Mouse (Mus musculus) lung, postnatal 36 days (tissue): ENCODE measurements around the gene Agpat3.

Experiments
- DNase-seq: peaks from one replicate; pipeline ENCODE4 v3.0.0; 2022; ENCODE audit warnings: mixed read lengths

The Agpat3 gene

DNA sequence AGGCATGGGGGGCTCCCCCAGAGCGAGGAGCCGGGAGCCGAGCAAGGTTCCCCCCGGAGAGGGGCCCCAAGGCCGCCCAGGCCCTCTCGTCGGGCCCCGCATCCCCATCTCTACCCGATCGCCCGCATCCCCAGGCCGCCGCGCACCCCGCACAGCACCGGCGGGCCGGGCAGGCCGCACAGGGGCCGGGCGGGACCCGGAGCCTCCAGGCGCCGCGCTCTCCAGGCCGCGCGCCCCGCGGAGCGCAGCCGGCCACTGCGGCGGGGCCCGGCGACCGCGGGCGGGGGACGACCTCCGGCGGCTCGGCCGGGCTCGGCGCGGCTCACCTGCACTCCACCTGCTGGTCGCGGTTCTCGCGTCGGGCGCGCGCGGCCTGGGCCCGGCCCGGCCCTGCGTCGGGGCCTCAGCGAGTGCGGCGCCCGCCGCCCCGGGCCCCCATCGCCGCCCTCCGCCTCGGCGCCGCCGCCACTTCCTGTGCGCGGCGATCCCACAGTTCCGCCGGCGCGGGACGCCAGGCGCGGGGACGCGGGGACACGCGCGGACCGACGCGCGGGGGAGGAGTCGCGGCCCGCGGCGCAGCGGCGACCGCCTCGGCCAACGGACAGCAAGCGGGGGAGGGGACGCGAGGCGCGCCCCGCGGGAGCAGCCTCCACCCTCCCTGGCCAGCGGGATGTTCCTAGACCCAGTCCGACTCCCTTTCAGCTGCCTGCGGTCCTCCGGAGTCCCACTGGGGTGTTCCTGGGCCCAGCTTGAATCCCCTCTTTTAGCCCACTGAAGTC is at the start of gene Agpat3:
TSS of gene Agpat3 (minus strand) at position 603 of the 779 bp plus-strand sequence.
- peak; percentile 53 for DNase-seq

DNA sequence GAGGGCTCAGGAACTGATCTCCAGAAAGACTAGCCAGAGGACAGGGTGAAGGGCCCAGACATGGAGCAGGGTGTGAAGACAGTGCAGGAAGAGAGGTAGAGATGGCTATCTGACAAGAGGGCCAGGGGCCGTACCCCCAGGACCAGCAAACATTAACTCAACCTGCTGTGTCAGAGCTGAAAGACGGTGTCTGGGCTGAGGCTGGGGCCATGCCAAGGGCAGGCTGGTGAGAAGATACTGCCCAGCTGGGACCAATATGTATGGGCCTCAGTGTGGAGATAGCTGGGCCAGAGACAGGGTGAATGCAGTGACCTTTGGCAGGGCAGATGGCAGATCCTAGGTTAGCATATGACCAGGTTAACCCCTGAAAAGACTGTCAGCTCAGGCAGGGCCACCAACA is 48.8 kb upstream of the Agpat3 start:
- no peak for DNase-seq

DNA sequence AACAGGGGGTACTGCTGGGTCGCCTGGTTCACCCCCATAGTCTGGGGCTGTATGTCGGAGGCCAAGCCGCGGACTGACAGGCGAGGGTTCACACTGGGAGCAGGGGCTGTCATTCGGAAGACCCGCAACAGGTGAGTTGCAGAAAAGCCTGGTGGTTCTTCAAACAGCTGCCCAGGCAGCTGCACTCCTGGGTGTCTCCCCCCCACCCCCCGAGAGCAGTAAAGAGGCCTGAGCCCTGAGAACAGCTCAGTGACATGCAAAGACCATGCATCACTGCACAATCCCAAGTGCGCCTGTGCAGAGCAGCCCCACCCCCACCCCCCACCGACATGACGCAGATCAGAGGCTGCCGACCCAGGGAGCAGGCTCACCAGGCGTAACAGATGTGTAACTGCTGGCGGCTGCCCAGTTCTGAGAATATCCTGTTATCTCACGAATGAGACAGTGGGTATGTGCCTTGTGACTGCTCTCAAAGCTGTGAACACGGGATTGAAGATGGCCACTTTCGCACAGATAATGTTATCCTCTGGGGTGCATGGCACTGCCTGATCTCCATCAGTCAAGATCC is 46.9 kb upstream of the Agpat3 start:
- DNase-seq, result peak; percentile 25

DNA sequence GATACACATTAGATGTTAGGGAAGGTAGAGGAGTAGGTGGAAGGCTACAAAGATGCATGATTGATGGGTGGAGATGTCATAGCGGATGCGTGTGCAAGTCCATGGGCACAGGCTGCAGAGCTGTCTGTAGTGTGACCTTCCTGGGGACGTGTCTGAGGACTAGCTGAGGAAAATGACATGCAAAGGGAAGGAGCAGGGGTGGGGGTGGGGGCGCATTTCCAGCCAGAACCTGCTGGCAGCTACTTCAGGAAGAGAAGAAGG is 44.3 kb upstream of the Agpat3 start:
- DNase-seq, result no peak

DNA sequence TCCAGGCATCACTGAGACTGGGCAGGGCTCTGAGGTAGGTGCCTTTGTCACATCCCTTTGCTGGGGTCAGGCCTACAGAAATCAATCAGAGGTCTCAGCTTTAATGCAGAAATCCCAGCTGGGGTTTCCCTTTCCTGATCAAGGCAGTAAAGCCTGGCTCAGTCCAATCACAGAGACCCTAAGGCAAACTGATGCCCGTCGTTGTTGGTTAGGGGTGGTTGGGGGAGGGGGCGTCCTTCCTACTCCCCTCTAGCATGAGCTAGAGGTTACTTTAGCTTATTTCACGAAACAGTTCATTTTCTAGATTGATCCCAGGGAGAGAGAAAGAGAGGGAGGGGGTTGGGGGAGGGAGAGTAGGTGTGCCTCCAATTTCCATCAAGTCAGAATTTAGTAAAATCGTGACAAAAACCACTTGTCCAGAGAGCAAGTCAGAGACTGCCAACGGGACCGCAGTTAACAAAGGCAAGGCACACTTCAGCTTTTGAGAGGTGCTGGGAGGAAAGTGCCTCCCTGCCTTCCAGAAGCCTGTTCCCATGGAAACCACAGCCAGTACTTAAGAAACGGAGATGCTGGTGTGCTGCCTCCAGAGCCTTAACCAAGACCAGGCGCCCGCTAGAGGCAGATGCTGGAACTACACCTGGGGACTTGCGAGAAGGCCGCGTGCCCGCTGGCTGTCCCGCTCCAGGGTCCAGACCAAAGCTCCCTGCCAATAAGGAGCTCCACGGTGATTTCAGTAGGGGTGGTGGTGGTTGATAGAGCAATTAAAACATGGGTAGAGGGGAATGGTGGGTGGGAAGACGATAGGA is 43.7 kb upstream of the Agpat3 start:
- peak; percentile 98 for DNase-seq

DNA sequence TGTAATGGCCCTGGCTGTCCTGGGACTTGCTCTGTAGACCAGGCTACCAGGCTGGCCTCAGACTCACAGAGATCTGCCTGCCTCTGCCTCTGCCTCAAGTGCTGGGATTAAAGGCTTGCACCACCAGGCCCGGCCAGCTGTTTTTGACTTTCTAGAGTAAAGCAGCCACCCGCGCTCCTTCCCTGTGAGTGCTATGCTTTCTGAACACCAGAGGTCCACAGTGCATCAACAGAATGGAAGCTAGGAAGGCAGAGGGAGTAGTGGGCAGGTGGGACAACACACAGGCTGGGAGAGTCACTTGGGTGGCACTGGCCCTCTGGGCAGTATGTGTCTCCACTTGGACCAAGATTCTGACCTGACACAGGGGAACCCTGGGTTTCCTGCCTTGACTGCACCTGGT is 43.1 kb upstream of the Agpat3 start:
- no peak for DNase-seq

DNA sequence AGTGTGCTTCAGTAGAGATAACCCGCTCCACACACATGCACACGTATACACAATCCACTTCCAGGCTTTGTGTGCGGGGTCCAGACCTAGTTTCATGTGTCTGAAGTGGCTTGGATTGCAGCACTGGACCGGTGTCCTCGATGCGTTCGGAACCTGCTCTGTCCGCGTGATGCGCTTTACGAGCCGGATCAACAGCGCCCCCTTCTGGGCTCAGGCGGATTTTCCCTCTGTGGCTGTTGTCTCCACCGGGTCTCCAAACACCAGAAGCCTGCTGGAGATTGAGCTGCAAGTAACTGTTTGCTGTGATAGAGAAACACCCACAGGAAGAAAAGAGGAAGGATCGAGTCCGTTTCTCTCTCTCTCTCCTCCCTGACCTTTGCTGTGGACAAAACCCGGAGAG is 39.8 kb upstream of the Agpat3 start:
- DNase-seq, result peak; percentile 86

DNA sequence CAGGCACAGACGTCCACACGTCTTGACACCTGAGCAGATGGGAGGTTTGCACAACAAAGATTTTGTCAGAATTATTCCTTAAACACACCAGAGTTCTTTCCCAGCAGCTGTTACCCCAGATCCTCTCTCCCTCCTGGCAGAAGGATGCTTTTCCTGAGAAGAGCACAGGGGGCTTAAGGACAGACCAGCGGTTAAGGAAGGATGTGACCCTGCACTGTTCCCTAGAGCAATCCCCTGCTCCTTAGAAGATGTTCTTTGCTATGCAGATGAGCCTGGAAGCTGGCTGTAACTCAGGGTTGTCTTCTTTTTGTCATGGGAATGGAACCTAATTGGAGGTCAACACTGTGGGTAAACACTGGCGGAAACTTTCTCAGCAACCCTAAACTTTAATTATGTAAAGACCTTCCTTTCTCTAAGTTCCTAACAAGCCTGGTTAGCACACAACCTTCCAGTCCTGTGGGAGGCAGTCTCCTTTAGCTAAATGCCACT is 38.7 kb upstream of the Agpat3 start:
- no peak for DNase-seq

DNA sequence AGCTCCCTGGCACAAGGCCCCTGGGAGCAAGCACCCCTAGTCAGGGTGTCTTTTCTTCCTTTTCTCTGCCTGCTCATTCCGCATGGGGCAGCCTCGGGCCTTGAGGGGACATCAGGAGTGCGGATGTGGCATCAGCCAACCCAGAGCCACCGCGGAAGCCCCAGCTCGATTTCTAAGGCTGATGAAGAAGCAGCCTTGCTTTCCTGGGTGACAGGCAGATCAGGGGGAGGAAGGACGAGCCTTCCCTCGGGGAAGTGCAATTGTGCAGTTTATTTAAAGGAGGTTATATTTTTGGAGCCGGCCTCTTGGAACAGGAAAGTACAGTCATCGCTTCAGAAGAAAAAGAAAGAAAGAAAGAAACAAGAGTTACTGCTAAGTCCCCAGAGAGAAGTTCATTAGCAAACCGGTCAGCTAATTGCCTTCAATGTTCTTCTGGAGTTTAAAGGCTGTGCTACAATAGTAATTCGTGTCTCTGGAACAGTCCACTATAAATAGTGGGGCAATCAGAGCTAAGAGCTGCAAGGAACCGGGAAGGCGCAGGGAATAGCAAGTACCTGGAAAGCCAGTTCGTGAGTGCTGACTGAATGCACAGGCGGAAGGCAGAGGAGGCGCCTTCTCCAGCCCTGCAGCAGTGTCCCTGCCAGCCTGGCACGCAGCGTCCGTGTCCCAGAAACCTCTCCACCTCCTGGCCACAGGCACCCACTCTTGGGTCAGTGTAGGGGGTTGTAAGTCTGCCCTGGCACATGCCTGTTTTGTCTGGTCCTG is 36.1 kb upstream of the Agpat3 start:
- no peak for DNase-seq

DNA sequence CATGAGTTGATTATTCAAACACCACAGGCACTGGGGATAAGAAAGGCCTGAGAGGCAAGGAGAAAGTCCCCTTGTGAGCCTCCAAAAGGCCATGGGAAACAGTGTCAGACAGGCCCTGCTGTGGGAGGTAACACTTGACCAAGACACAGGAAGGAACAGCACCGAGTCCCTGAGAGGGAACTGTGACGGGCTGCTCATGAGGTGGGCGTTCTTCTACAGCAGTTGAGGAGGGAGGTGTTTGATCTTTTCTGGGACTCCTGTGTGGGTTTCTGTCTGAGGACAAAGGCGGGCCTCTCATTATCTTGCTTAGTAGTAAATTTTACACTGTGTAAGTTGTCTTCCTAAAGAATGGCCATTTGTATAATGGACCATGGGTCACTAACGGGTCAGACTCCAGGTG is 33.2 kb upstream of the Agpat3 start:
- DNase-seq, result no peak

DNA sequence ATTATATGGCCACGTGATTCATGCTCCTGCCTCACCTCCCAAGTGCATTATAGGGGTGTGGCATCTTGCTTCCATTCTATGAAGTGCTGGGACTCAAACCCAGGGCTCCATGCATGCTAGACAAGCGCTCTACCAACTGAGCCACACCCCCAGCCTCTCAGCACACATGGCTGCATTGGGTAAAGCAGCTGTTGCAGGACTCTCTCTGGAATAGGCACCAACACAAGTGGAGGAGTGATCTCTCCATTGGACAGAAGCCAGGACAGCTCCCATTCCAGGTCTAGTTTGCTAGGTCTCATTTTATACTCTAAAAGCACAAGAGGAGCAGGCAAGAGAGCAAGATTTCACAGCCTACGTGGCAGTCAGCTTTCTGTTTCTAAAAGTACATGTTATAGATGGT is 31.3 kb upstream of the Agpat3 start:
- DNase-seq, result no peak

DNA sequence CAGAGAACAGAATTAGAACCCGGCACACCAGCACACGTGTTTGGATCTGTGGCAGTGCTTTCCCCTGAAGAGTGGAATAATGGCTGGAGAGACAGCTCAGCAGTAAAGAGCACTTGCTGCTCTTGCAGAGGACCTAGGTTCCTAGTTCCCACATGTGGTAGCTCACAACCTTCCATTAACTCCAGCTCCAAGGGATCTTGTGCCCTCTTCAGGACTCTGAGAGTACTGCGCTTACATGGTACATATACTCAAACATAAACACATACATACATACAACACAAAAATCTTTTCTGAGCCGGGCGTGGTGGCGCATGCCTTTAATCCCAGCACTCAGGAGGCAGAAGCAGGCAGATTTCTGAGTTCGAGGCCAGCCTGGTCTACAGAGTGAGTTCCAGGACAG is 26.2 kb upstream of the Agpat3 start:
- DNase-seq, result no peak

DNA sequence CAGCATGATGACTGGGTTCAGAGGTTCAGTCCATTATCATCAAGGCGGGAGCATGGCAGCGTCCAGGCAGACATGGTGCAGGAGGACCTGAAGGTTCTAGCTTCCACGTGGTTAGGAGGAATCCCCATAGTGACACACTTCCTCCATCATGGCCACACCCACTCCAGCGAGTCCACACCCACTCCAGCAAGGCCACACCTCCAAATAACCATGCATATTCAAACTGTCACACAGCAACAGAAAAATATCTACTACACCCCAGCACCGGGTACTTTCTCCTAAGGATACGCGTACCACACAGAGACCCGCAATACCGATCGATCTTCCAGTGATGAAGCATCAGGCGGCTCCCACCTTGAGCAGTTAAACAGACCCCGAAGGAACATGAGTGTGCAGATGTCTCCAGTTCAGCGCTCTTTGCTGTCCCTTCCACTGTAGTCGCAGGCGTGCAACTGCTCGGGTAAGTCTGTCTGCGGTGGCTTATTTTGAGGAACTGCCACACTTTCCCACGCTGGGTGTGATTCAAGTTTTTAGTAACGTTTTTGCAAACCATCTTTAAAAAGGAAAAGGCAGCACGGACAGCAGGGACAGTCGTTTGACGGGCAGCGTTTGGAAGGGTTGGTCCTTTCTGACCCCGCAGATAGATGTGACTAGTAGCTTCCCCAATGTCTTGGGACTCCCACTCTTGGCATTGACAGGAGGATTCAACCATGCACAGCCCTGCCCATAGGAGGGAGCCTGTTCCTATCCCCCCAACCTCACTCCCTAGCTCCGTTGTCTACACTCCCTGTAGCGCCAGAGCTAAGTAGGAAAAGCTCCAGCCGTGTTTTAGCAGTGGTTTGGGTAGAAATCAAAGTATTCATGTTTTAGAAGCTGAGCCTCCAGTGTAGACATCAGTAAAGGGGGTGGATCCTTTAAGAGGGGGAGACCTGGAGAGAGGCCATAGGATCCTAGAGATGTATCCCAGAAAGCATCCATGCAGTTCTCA is 20.7 kb upstream of the Agpat3 start:
- DNase-seq, result peak; percentile 34

DNA sequence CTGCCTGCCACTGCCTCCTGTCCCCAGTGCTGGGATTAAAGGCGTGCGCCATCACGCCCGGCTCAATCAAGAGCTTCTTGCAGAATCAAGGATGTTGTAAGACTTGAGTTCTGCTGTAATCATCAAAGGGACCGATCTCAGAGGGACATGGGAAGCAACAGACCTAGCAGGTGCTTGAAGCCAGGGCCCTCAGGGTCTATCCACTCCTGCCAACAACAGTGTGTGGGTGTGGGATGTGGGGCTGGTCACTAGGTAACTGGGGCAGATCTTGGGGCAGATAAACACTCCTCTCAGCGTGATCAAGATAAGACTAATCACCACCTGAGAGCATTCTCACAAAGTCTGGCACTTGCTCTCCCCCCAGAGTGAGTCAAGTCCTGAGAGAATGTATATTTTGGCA is 19.5 kb upstream of the Agpat3 start:
- DNase-seq, result peak; percentile 16

DNA sequence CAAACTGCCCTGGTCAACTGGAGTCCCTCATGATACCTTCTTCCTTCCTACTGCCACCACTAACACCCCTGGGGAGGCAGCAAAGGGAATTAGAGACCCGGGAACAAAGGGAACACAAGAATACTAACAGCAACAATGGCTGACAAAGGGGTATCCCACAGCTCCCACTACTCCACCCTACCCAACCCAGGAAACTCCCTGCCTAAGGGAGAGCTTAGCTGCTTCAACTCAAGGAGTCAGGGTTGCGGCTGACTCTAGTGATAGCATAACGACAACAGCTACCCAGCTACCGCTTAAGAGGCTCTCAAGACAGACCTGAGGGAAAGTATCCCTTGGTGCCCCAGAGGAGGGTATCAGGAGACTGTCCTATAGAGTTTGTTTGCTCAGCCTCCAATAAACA is 15.3 kb upstream of the Agpat3 start:
- DNase-seq, result no peak

DNA sequence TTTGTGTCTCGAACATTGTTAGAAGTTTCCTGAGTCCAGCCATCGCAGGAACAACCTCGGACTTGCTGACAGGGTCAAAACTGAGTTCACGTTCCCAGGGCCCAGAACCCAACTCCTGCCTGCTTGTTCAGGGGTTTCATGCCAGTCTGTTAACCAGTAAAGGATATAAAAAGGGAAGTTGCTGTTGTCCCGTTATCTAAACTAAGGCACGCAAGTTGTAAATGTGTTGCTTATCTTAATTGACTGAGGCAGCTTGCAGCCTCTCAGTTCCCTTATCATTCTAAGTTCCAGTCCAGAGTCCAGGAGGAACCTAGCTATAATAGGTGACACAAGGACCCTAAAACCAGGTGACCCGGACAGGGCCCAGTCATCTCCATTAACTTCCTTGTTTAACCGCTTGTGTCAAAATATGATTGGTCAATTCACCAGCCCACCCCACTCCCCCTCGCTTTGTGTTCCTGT is 14.6 kb upstream of the Agpat3 start:
- no peak for DNase-seq

DNA sequence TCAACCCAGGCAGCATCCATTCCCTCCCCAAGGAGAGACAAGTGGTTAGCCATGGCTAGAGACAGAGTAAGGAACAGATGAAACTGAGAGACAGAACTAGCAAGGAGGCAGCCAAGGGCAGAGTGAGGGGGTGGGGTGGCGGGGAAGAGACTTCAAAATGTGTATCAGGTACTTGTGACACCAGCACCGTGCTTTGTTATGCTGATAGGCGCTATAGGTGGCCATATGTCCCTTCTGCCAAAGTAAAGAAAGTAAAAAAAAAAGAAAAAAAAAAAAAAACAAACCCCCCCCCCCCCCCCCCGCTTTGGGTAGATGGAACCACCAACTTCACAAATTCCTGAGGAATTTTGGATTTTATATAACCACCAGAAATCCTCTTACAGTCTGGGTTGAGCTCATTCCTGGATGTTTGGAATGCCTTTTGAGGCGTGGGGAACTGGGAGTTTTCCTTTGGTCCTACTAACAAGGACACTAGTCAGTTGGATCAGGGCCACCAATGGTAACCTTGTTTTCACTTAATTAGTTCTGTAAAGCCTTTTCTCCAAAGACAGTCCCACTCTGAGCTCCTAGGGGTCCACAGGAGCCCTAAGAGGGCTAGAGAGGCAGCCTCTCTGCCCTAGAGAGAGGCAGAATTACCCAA is 14.0 kb upstream of the Agpat3 start:
- peak; percentile 35 for DNase-seq

DNA sequence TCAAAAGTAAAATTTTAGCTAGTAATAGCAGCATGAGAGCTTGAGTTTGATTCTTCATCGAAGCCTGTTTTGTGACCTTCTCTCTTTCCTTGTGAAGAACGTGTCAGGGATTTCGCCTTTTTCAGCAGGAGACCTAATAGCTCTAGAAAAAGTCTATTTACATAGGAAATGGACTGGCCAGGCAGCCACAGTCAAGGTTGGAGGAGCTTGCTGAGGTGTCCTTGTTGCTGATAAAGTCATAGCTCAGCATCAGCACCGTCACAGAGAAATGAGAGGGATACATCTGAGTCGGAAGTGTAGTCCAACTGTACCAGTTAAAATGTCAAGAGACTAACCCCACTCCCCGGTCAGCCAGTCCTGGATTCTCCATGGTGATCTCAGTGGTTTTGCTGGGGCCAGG is 13.3 kb upstream of the Agpat3 start:
- no peak for DNase-seq

DNA sequence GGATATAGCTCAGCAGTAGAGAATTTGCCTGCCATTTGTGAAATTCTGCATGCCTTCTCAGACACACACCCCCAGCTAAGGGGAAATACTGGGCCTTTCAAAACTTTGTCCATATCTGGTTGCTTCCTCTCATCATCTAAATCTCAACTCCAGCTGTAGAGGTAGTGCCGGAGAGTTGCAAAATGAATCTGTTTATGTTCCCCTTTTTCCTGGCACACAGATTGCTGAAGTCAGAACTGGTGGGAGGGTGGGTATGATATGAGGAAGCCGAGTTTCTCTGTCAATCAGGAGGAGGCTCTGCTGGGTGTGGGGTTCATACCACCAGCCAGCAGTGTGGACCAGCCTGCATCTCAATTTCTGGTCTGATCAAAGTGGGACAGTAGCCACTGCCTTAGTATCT is 11.8 kb upstream of the Agpat3 start:
- peak; percentile 53 for DNase-seq

DNA sequence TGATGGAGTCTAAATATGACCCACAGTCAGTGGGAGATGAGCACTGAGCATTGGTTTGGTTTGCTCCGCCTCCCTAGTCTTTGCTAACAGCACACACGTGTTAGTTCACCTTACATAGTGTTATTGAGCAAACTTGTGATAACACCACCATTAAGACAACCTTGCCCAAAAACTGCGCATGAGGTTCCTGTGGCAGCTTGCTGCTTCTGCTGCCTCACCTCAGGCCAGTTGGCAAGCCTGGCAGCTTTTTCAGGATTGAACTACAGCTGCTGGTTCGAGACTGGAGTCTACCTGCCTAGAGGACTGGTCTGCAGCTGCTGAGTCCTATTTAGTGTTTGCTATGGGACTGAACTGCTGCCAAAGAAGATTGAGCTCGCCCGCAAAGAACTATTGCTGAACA is 11.1 kb upstream of the Agpat3 start:
- DNase-seq, result no peak

DNA sequence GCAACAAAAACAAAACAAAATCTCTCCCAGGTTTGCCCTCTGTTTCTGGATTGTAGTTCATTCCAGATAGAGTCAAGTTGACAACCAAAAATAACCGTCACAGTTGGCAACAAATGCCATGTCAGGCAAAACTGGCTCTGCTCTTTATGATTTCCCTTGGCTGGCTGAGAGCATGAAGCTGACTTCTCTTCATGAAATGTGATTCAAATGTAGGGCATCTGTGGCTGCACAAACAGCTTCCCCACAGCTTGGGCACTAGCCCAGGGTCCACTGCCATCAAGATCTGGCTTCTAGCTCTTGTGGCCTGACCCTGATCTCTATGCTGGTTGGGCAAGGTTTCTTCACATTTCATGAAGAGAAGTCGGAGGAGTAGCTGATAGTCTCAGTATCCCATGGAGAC is 9.7 kb upstream of the Agpat3 start:
- no peak for DNase-seq
